Mouse (Mus musculus): ENCODE data around the gene Zgrf1.

DNA sequence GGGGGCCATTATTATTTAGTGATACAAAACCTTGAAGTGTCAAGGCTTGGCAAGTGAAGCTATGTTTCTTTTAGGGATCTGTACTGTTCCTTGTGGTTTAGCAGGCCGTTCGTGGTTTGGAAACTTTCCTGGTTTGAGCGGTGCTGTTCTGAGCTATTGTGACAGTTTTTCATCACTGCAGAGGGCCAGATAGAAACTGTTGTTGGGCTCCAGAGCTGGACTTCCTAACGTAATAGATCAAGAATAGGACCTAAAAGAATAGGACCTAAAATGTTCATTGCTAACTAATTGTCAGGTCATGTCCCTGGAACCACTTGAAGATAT is 393 bp downstream of the Zgrf1 start:
- no peak for TF ChIP-seq CTCF (conservative IDR thresholded peaks at IDR 0.05; ENCODE audit: low read length)
- TF ChIP-seq NANOG (IDR thresholded peaks at IDR 0.05; ENCODE audit: borderline replicate concordance, low read length), result no peak
